Mouse (Mus musculus) adrenal gland, postnatal 36 days (tissue): ENCODE data around the gene Rnf208. TPM values are rescaled to one million over a fixed set of nuclear protein-coding genes. Genes with fewer than 3 reads are reported as not detected.
A peak's percentile ranks its signal among the peaks of the same experiment; 100 is the strongest.
"Not testable (repeated sequence)": the region's sequence is repeated elsewhere in the genome, so short reads cannot be mapped to it uniquely, and the experiment has no call there.

ENCODE experiments used
- DNase-seq, 2 experiments: peaks; one replicate each; pipeline ENCODE4 v3.0.0; 2021; ENCODE audit warnings: mixed read lengths in 1 of 2
- total RNA-seq, 2 experiments: library from RNA; stranded (reverse); gene quantifications; 2 replicates each; pipeline ENCODE4 v1.2.3; 2021

Gene Rnf208
- total RNA-seq, 2 experiments from 2014 or later = 5.8 TPM

- DNase-seq = no peak
Observed at GRCm38 (mm10) chr2:25246183-25247072, 4.4 kb downstream of the Rnf208 start, which contains the start of gene AL732309.1. Gene AL732309.1 (minus strand): TSS chr2:25246863.

- peak; percentile 30 to 36 for DNase-seq
Observed at GRCm38 (mm10) chr2:25252331-25252730, 10.3 kb downstream of the Rnf208 start.

DNA sequence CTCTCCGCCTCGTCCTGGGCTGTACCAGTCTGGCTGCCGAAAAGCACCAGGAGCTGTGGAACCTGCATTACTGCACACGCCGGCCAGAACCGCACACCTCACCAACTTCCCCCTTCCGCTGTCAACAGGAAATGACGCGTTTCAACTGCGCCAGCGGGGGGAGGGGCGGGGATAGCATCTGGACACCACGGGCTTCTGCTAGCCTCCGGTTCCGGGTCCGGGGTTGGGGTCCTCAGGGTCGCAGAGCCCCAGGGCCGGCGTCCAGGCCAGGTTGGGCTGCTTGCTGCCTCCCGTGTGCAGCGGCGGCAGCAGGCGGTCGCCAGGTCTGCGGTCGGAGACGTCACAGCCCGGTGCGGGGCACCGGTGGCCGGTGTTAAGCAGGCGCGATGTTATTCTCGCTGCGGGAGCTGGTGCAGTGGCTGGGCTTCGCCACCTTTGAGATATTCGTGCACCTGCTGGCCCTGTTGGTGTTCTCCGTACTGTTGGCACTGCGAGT, 13.3 kb downstream of the Rnf208 start, which contains the start of gene Tmem203:
TSS of gene Tmem203 (plus strand) at position 156 of the 496 bp plus-strand sequence.
- peak; percentile 92 to 93 for DNase-seq

DNA sequence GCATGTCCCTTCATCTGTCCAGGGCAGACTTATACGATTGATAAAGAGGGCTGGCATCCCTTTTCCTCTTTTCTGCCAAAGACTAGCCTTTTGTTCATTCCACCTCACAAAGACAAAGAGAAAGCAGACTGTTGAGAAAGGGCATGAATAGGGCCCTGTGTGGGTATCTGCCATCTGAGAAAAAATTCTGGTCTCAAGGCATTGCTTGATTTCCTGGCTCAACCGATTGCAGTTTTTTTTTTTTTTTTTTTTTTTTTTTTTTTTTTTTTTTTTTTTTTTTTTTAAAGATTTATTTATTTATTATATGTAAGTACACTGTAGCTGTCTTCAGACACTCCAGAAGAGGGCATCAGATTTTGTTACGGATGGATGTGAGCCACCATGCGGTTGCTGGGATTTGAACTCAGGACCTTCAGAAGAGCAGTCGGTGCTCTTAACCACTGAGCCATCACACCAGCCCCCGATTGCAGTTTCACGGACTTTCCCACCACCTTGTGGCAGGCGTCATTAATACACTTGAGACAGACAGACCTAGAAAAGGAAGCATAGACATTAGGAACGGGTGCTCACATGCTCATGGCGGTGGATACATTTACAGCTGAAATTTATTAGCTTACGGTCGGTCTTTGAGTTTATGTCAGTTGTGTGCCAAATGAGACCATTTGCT, 14.5 kb downstream of the Rnf208 start:
- DNase-seq = peak; percentile 36 to 56

DNA sequence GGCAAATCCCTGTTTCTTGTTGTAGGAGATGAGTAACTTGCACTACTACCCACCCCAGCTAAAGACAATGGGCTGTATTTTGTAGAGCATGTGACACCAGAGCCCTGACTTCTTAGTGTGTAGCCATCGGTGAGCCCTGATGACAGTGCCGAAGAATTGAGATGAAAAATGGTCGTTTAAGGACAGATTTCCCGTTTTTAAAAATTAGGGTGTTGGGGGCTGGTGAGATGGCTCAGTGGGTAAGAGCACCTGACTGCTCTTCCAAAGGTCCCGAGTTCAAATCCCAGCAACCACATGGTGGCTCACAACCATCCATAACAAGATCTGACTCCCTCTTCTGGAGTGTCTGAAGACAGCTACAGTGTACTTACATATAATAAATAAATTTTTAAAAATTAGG, 15.2 kb downstream of the Rnf208 start:
- not testable (repeated sequence) for DNase-seq

DNA sequence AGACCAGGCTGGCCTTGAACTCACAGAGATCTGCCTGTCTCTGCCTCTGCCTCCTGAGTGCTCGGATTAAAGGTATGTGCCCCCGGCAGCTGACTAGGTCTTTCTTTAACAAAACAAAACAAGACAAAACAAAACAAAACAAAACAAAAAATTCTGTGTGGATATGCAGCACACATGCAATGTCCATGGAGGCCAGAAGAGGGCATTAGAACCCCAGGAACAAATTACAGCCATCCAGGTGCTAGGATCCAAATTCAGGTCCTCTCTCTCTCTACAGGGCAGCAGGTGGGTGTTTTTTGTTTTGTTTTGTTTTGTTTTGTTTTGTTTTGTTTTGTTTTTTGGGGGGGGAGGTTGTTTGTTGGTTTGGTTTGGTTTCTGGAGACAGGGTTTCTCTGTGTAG, 16.8 kb downstream of the Rnf208 start:
- DNase-seq = no peak

- DNase-seq = no peak
Observed at GRCm38 (mm10) chr2:25261870-25262269, 19.8 kb downstream of the Rnf208 start.

DNA sequence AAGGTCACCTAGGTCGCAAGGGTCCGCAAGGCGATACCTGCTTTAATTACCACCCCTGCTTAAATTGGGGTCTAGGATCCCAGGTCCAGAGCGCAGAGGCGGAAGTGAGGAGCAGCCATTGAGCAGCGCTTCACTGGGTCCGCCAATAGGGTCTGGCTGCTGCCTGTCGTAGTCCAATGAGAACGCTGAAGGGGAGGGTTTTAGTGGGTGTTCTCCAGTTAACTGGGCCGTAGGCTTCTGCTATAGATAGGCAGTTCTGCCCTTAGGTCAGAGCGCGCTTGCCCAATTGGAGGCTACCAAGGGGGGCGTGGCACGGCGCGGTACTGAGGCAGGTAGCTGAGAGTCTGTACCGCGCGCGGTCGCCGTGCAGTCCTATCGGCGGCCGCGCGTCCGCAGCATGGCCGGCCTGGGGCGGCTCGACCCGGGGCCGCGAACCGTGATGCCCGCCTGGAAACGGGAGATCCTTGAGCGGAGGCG, 20.3 kb downstream of the Rnf208 start, which contains the start of gene Tprn:
TSS of gene Tprn (plus strand) at position 328 of the 477 bp plus-strand sequence.
- DNase-seq = peak; percentile 98

DNA sequence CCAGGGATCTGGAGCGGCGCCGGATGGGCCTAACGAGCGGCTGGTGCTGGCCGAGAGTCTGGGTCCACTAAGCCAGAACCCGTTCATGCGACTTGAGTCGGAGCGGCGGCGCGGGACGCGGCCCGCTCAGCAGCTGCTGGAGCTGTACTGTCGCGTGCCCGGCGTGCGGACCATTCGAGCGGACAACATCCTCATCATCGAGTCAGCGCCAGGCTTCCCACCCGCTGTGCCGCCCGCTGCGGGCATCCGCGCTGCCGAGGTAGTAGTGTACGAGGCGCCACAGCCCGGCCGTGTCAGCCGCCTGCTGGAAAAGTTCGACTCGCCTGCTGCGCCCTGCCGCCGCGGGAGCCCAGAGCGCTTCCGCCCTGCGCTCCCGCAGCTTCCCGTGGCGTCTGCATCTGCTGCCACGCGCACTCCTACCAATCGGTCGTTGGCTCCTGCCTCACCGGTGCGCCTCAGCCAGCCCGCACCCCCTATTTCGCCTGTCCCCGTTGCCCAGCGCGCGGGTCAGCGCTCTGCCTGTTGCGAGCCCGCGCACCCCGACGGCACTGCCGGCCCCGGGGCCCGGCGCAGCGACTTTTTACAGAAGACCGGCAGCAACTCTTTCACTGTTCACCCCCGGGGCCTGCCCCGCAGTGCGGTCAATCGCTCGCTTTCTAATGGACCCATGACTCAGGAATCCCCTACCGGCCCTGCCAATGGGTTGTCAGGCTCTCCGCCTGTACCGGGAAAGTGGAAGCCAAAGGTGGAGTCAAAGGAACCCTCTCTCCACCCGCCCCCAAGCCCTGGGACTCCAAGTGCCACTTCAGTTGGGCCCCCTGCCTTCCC, 21.0 kb downstream of the Rnf208 start:
- DNase-seq = peak; percentile 51

- DNase-seq = no peak
Observed at GRCm38 (mm10) chr2:25263623-25264285, 21.7 kb downstream of the Rnf208 start.

- no peak for DNase-seq
Observed at GRCm38 (mm10) chr2:25264286-25264660, 22.2 kb downstream of the Rnf208 start.

DNA sequence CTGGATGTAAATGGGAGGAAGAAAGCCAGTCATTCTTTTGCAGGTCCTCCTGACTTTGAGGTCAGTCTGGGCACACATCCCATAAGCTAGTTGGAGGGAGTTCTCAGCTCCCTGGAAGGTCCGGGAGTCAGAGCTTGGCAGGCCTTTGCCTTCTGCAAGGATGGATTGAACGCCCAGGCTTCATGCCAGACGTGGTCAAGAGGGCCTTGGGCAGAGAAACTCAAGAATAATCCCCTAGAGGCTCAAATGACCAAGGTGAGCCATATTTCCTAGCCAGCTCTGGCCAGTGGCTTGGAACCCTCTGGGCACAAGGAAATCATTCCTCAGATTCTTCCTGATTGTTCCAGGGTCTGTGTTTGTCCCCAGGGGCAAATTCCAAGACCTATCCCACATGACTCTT, 22.8 kb downstream of the Rnf208 start:
- DNase-seq = no peak

- no peak for DNase-seq
Observed at GRCm38 (mm10) chr2:25265897-25266656, 24.0 kb downstream of the Rnf208 start.

GRCm38 (mm10) chr2:25266720-25267119, 24.7 kb downstream of the Rnf208 start:
- no peak for DNase-seq

- no peak for DNase-seq
Observed at GRCm38 (mm10) chr2:25267241-25267640, 25.2 kb downstream of the Rnf208 start.

DNA sequence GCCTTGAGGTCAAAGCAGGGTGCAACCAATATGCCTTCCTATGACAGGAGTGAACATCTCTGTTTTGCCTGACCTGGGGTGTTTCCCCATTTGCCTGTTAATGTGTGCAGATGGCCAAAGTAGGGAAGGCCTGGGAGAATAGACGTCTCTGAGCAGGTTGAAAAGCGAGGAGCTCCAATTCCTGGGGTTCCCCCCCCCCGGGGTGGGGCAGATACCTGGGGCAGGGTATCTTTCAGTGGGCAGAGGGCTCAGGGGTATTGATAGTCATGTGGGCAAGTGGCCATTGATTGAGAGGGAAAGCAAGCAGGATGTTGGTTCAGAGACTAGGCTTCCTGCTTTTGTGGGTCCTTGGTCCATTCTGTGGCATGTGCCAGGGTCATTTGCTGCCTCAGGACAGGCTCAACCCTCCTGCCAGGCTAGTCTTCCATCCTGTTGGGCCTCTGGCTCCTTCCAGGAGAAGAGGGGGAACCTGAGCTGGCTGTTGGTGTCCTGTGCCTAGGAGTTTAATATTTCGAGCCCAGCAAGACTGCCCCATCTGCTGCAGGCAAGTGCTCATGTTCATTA, 25.8 kb downstream of the Rnf208 start:
- DNase-seq = no peak

DNA sequence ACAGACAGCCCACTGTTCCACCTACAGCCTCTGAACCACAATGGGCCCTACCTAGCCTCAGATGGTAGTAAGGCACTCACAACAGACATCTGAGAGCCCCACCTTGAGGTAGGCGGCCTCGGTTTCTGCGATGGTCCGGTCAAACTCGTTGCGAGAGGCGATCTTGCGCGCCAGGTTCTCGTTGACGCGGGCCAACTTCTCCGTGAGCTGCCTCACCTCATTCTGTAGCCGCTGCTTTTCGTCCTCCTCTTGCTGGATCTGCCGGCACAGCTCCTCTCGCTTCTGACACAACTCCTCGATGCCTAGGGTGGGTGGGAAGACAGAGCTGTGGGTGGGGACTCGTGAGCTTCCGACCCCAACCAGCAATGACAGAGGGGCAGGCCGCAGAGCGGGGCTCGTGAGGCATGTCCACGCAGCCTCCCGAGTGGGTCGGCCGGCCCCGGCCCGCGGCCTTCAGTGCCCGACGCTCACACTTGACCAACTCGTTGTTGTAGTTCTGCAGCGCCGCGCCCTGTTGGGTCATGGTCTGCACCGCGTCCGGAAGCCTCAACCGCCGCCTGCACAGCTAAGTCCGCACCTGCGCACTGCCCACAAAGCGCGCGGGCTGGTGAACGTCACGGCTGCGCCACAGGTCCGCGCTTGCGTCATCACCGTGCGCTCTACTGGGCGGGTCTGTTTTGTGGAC, 29.9 kb downstream of the Rnf208 start, which contains the start of the genes Ssna1 and Anapc2:
TSS of gene Ssna1 (minus strand) at position 612 of the 685 bp plus-strand sequence.
TSS of gene Anapc2 (plus strand) at position 652 of the 685 bp plus-strand sequence.
- DNase-seq = peak; percentile 97 to 99

- no peak for DNase-seq
Observed at GRCm38 (mm10) chr2:25272515-25272914, 30.5 kb downstream of the Rnf208 start.

GRCm38 (mm10) chr2:25273010-25273409, 31.0 kb downstream of the Rnf208 start:
- DNase-seq = no peak
